Mouse (Mus musculus): Measurements from ENCODE around the gene Chn2. TPM values are rescaled to one million over a fixed set of nuclear protein-coding genes. Genes with fewer than 3 reads are reported as not detected.

Gene Chn2
- total and polyA plus RNA-seq, 2 experiments from 2014 or later: 33.3 to 49.4 TPM

DNA sequence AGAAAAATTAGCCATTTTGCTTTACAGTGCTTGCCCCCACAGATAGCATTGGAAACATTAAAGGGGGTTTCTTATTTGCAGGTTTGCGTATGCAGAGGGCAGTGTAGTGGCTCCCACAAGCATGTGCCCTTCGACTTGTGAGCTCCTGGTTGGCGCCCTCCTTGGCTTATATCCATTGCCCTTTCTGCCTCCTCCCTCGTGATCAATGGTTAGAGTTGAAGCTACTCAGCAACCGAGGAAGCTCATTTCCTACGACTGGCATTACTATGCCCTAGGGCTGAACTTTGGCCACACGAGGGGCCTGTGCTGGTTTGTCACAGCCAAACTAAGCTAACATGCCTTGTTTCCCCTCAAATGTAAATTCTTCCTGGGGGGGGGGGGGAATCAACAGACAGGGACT lies 11.8 kb downstream of the Chn2 start:
- no peak overlapping the region for H3K9ac ChIP-seq
- H3K4me1 ChIP-seq (ENCODE audit: insufficient read depth): peaks cover 17% of the 10 kb centered on the region
- no peaks in the 10 kb centered on the region for H3K27me3 ChIP-seq (ENCODE audit: insufficient read depth, low read length)
- H3K4me2 ChIP-seq (ENCODE audit: low read depth): no peak overlapping the region
- no peaks in the 10 kb centered on the region for H3K9me3 ChIP-seq (ENCODE audit: low read length)
- no peak for TF ChIP-seq CTCF (IDR thresholded peaks at IDR 0.05; ENCODE audit: low read depth)
- no peak overlapping the region for H3K27ac ChIP-seq (ENCODE audit: low read depth, low read length)
- H3K36me3 ChIP-seq (ENCODE audit: insufficient read depth): no peaks in the 10 kb centered on the region
- no peak overlapping the region for H3K4me3 ChIP-seq (ENCODE audit: low read depth, low read length)
- ATAC-seq: no peak
- WGBS: 58% methylated on average over 7 of the region's 7 CpGs
- DNase-seq: no peak

DNA sequence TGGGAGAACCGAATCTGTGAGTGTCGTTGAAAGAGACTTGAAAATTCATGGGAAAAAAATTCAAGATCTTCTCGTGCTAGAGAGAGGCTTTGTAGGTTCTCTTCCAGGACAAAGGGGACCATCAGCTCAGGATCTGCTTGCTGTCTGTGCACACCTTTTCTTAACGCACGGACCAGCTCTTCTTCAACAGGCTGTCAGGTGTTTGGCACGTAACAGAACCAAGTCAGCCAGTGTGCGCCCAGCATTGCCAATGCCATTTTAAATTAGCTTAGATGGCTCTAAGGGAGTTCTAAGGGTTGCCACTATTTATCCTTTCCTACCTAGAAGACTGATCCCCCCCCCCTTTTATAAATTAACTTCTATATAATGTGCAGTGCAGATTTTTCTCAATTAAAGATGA lies 12.8 kb downstream of the Chn2 start:
- H3K27ac ChIP-seq (ENCODE audit: low read depth, low read length): no peak overlapping the region
- no peak overlapping the region for H3K4me3 ChIP-seq (ENCODE audit: low read depth, low read length)
- H3K4me1 ChIP-seq (ENCODE audit: insufficient read depth): peaks cover 19% of the 10 kb centered on the region
- DNase-seq (no peak), ATAC-seq (no peak)
- H3K27me3 ChIP-seq (ENCODE audit: insufficient read depth, low read length): no peaks in the 10 kb centered on the region
- 68% methylated on average over 7 of the region's 7 CpGs for whole genome bisulfite sequencing
- TF ChIP-seq CTCF (IDR thresholded peaks at IDR 0.05; ENCODE audit: low read depth): no peak
- no peaks in the 10 kb centered on the region for H3K9me3 ChIP-seq (ENCODE audit: low read length)
- H3K36me3 ChIP-seq (ENCODE audit: insufficient read depth): no peaks in the 10 kb centered on the region
- no peak overlapping the region for H3K4me2 ChIP-seq (ENCODE audit: low read depth)
- no peak overlapping the region for H3K9ac ChIP-seq

DNA sequence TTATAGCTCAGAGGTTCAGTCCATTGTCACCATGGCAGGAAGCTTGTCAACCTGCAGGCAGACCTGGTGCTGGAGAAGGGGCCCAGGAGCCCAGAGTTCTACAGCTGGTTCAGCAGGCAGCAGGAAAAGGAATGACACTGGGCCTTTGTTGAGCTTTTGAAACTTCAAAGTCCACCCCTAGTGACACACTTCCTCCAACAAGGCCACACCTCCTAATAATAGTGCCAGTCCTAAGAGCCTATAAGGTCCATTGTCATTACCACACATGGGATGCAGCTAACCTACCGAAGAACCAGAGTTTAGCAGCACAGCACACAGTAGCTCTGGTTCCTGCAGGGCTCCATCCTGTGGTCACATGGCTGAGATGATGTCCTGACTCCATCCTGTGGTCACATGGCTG lies 13.3 kb downstream of the Chn2 start:
- Histone ChIP-seq H3K36me3 (ENCODE audit: insufficient read depth) (no peaks in the 10 kb centered on the region), H3K4me3 (ENCODE audit: low read depth, low read length) (no peak overlapping the region), H3K9me3 (ENCODE audit: low read length) (no peaks in the 10 kb centered on the region), H3K4me2 (ENCODE audit: low read depth) (no peak overlapping the region), H3K27ac (ENCODE audit: low read depth, low read length) (no peak overlapping the region), H3K4me1 (ENCODE audit: insufficient read depth) (peaks cover 19% of the 10 kb centered on the region), H3K9ac (no peak overlapping the region), H3K27me3 (ENCODE audit: insufficient read depth, low read length) (no peaks in the 10 kb centered on the region)
- ATAC-seq (no peak), DNase-seq (no peak)
- TF ChIP-seq CTCF (IDR thresholded peaks at IDR 0.05; ENCODE audit: low read depth): no peak
- 77% methylated on average over 1 of the region's 1 CpGs for WGBS

DNA sequence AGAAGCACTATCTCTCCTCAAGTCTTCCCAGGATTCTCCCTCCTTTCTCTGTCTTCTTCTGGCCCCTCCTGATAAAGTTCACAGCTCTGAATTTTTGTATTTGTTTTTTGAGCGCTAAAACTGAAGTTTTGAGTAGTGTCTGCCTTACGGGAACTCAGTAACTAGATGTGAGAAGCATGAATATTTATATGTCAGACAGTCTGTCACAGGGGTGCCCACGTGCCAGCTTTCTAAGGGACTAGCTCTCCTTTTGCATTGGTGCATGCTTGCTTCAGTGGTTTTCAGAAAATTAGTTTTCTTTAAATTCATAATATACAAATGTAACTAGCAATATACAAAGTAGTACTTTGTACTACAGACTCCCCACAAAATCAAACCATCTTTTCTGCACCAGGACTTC lies 14.0 kb downstream of the Chn2 start:
- H3K27ac ChIP-seq (ENCODE audit: low read depth, low read length): no peak overlapping the region
- H3K9ac ChIP-seq: no peak overlapping the region
- TF ChIP-seq CTCF (IDR thresholded peaks at IDR 0.05; ENCODE audit: low read depth): no peak
- WGBS: 45% methylated on average over 3 of the region's 3 CpGs
- ATAC-seq (peak; percentile 44; the same call in 1 of the 2 replicates), DNase-seq (peak; percentile 47)
- no peaks in the 10 kb centered on the region for H3K36me3 ChIP-seq (ENCODE audit: insufficient read depth)
- H3K4me2 ChIP-seq (ENCODE audit: low read depth): no peak overlapping the region
- no peaks in the 10 kb centered on the region for H3K27me3 ChIP-seq (ENCODE audit: insufficient read depth, low read length)
- H3K4me1 ChIP-seq (ENCODE audit: insufficient read depth): peaks cover 19% of the 10 kb centered on the region
- no peaks in the 10 kb centered on the region for H3K9me3 ChIP-seq (ENCODE audit: low read length)
- no peak overlapping the region for H3K4me3 ChIP-seq (ENCODE audit: low read depth, low read length)

DNA sequence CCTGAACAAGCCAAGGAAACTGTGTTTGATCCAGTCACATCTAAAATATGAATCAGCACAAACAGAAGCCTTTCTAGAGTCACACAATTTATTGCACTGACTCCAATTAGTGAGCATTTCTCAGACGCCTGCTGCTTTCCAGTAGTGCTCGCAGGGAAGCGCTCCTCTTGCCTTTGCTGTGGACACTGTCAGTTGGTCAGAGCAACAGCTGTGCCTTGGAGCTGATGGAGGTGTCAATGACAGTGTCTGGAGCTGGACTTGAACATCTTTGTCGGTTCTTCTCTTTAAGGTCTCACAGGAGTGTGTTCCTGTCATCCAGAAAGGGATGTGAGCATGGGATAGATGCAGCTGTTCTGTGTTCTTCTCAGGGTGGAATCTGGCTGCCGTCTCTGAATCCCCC lies 16.0 kb downstream of the Chn2 start:
- no peaks in the 10 kb centered on the region for H3K27me3 ChIP-seq (ENCODE audit: insufficient read depth, low read length)
- no peak for TF ChIP-seq CTCF (IDR thresholded peaks at IDR 0.05; ENCODE audit: low read depth)
- no peak overlapping the region for H3K4me3 ChIP-seq (ENCODE audit: low read depth, low read length)
- H3K27ac ChIP-seq (ENCODE audit: low read depth, low read length): no peak overlapping the region
- no peaks in the 10 kb centered on the region for H3K9me3 ChIP-seq (ENCODE audit: low read length)
- no peaks in the 10 kb centered on the region for H3K36me3 ChIP-seq (ENCODE audit: insufficient read depth)
- peaks cover 19% of the 10 kb centered on the region for H3K4me1 ChIP-seq (ENCODE audit: insufficient read depth)
- ATAC-seq: no peak
- 69% methylated on average over 5 of the region's 5 CpGs for WGBS
- no peak overlapping the region for H3K4me2 ChIP-seq (ENCODE audit: low read depth)
- H3K9ac ChIP-seq: no peak overlapping the region
- DNase-seq: no peak

DNA sequence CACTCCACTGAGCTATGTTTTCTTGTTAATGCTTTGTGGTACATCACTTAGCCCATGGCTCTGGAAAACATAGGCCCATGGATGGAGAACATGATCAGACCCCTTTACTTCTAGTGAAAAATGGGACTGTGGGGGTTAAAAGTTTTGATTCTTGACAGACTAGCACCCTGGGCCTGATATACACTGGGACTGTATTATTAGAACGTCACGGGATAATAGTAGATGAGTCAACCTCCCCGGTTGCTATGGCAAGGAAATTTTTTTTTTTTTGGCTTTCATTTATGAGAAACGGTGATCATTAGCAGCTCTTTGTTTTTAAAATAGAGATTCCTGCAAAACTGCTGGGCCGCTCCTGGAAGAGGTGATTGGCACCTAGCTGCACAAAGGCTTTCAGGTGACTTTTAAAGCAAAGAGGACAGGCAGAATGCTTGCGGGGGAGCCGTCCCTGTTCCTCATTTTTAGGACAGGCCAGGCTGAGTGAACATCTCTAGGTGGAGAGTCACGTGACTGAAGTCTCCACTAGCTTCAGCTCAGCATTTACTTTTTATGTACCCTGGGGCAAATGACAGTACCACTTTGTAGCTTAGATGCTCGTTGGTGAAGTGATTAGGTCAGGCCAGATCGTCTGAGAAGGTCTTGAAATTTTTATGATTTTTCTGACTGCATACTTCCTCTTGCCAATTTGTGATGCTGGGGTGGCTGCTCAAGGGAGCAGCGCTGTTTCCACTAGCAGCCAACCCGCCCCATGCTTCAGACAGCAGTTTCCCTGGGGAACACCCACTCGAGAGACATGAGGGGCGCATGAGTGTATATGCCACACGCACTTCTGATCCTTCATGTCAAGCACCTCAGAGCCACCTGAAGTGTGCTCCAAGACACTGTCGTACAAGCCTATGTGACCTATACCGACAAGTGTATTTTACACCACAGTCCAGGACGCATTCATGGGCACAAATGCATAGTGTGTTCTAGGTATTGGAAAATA lies 17.5 kb downstream of the Chn2 start:
- H3K9me3 ChIP-seq (ENCODE audit: low read length): no peaks in the 10 kb centered on the region
- 0 out of 2 replicates have a peak overlapping the region, but pooled peaks have one; percentile 13 for H3K4me2 ChIP-seq (ENCODE audit: low read depth)
- no peak overlapping the region for H3K4me3 ChIP-seq (ENCODE audit: low read depth, low read length)
- no peak overlapping the region for H3K9ac ChIP-seq
- DNase-seq: peak; percentile 52
- peaks cover 19% of the 10 kb centered on the region for H3K4me1 ChIP-seq (ENCODE audit: insufficient read depth)
- H3K27me3 ChIP-seq (ENCODE audit: insufficient read depth, low read length): no peaks in the 10 kb centered on the region
- no peaks in the 10 kb centered on the region for H3K36me3 ChIP-seq (ENCODE audit: insufficient read depth)
- WGBS: 50% methylated on average over 18 of the region's 18 CpGs
- H3K27ac ChIP-seq (ENCODE audit: low read depth, low read length): peak overlapping the region; percentile 82
- ATAC-seq: peak; percentile 76
- no peak for TF ChIP-seq CTCF (IDR thresholded peaks at IDR 0.05; ENCODE audit: low read depth)

DNA sequence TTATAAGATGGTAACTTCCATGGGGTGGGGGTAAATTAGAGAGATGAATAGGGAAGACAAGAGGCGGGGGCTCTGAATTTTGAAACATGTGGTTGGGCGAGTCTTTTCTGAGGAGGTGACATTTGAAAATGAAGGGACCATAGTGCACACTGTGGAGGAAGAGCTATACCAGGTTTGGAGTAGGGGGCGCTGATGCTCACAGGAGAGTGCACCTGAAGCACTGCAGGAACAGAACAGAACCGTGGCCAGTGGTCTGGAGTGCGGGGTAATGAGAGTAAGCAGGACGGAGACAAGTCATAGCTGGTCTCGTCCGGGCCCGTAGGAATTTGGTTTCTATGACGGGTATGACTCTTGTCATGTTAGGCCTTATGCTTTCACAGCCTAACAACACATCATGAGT lies 18.3 kb downstream of the Chn2 start:
- whole genome bisulfite sequencing: 79% methylated on average over 10 of the region's 10 CpGs
- no peak for ATAC-seq
- peaks cover 16% of the 10 kb centered on the region; the same call in 1 of the 2 replicates for H3K4me1 ChIP-seq (ENCODE audit: insufficient read depth)
- H3K27me3 ChIP-seq (ENCODE audit: insufficient read depth, low read length): no peaks in the 10 kb centered on the region
- no peaks in the 10 kb centered on the region for H3K36me3 ChIP-seq (ENCODE audit: insufficient read depth)
- H3K4me2 ChIP-seq (ENCODE audit: low read depth): no peak overlapping the region
- no peaks in the 10 kb centered on the region for H3K9me3 ChIP-seq (ENCODE audit: low read length)
- H3K27ac ChIP-seq (ENCODE audit: low read depth, low read length): peak overlapping the region; percentile 82; the same call in 1 of the 2 replicates
- 0 out of 2 replicates have a peak, but pooled peaks have one; percentile 27 for TF ChIP-seq CTCF (IDR thresholded peaks at IDR 0.05; ENCODE audit: low read depth)
- no peak overlapping the region for H3K4me3 ChIP-seq (ENCODE audit: low read depth, low read length)
- no peak overlapping the region for H3K9ac ChIP-seq
- no peak for DNase-seq

Data from forebrain, postnatal 0 days (tissue).